Mouse (Mus musculus): ENCODE measurements around the gene Sema6d.

Sema6d gene

GRCm38 (mm10) chr2:124650609-124651008 is 560.8 kb downstream of the Sema6d start:
- in situ Hi-C loops (cut with MboI, MseI): no loop called here

- in situ Hi-C loops (cut with MboI, MseI): no loop called here
Measured at GRCm38 (mm10) chr2:124651146-124651545, 561.4 kb downstream of the Sema6d start.

GRCm38 (mm10) chr2:124653161-124653560 is 563.4 kb downstream of the Sema6d start:
- in situ Hi-C loops (cut with MboI, MseI): no loop called here

GRCm38 (mm10) chr2:124657358-124657757 is 567.6 kb downstream of the Sema6d start:
- in situ Hi-C loops (cut with MboI, MseI): no loop called here

GRCm38 (mm10) chr2:124658374-124658773 is 568.6 kb downstream of the Sema6d start:
- in situ Hi-C loops (cut with MboI, MseI): no loop called here

GRCm38 (mm10) chr2:124659601-124660000 is 569.8 kb downstream of the Sema6d start:
- in situ Hi-C loops (cut with MboI, MseI): no loop called here

- in situ Hi-C loops (cut with MboI, MseI): no loop called here
Measured at GRCm38 (mm10) chr2:124660686-124661085, 570.9 kb downstream of the Sema6d start.

GRCm38 (mm10) chr2:124661316-124661715 is 571.5 kb downstream of the Sema6d start:
- in situ Hi-C loops (cut with MboI, MseI): no loop called here

- in situ Hi-C loops (cut with MboI, MseI): no loop called here
Measured at GRCm38 (mm10) chr2:124662257-124662656, 572.5 kb downstream of the Sema6d start.

GRCm38 (mm10) chr2:124664191-124664590 is 574.4 kb downstream of the Sema6d start:
- in situ Hi-C loops (cut with MboI, MseI): no loop called here

GRCm38 (mm10) chr2:124668431-124668830 is 578.7 kb downstream of the Sema6d start:
- in situ Hi-C loops (cut with MboI, MseI): no loop called here

- in situ Hi-C loops (cut with MboI, MseI): no loop called here
Measured at GRCm38 (mm10) chr2:124673117-124673516, 583.3 kb downstream of the Sema6d start.

- in situ Hi-C loops (cut with MboI, MseI): no loop called here
Measured at GRCm38 (mm10) chr2:124684481-124684901, 594.7 kb downstream of the Sema6d start.

GRCm38 (mm10) chr2:124690372-124690771 is 600.6 kb downstream of the Sema6d start:
- in situ Hi-C loops (cut with MboI, MseI): no loop called here

- in situ Hi-C loops (cut with MboI, MseI): no loop called here
Measured at GRCm38 (mm10) chr2:124702621-124703020, 612.9 kb downstream of the Sema6d start.

GRCm38 (mm10) chr2:124704922-124705321 is 615.2 kb downstream of the Sema6d start:
- in situ Hi-C loops (cut with MboI, MseI): loop anchor here (5.0 kb wide), 1 partner anchor 37 kb away; no protein-coding TSS in a partner anchor

GRCm38 (mm10) chr2:124705806-124706205 is 616.0 kb downstream of the Sema6d start:
- in situ Hi-C loops (cut with MboI, MseI): loop anchor here (5.0 kb wide), 1 partner anchor 36 kb away; no protein-coding TSS in a partner anchor

- in situ Hi-C loops (cut with MboI, MseI): loop anchor here (5.0 kb wide), 1 partner anchor 35 kb away; no protein-coding TSS in a partner anchor
Measured at GRCm38 (mm10) chr2:124706896-124707295, 617.1 kb downstream of the Sema6d start.
